Mouse (Mus musculus) cortical plate, adult 2 months (tissue): ENCODE data around the gene Fam102a.

ENCODE experiments used
- CTCF ChIP-seq: fragments of 200-500 bp; IDR thresholded peaks from 2 replicates; pipeline ENCODE4 v1.5.1; 2011; ENCODE audit warnings: mild to moderate bottlenecking, control low read depth, low read length; ENCODE audit not compliant: insufficient read depth; ENCODE audit errors: extremely low read depth
- POLR2A ChIP-seq: fragments of 200-500 bp; IDR thresholded peaks from 2 replicates; pipeline ENCODE4 v1.6.1; 2011; ENCODE audit warnings: mild to moderate bottlenecking, low read length, control low read depth; ENCODE audit not compliant: insufficient read depth; ENCODE audit errors: extremely low read depth

DNA sequence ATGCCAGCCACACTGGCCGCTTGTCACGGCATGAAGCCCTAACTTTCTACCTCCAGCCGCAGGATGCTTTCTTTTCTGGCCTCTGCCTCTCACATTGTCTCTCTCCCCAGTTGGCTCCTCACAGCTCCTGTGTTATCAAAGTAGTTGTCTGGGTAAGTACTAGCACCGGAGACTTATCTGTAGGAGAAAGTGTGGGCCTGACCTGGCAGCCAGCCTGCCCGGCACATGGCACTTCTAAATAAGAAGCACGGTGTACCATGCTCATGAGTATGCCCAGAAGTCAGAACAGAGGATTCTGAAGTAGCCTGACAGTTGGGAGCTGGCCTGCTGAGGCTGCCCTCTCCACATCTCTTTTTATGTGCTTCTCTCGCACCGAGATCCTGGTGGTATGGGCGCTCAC is 49.0 kb upstream of the Fam102a start:
- TF ChIP-seq POLR2A: no peak
- no peak for TF ChIP-seq CTCF
